Comparison of ENCODE assay signal across 30 mouse cellular contexts in genomic region chr14:105859876-105860275, GRCm38 (mm10). TPM values are rescaled to one million over a fixed set of nuclear protein-coding genes. Genes with fewer than 3 reads are reported as not detected.
DNase-seq lines count a peak whose midpoint lies in the region; ATAC-seq and TF ChIP-seq lines count a peak whose summit lies in the region.
"Had no signal": no experiment of that assay in that cellular context is flagged by ENCODE, and none has a peak within 500 bp of the region (broad histone marks: within the 10 kb centered on the region; RNA-seq: fewer than 3 reads in every experiment).

No protein-coding gene starts in this region.

- TF ChIP-seq CTCF in E14TG2a.4 (conservative IDR thresholded peaks at IDR 0.05; ENCODE audit: low read length) = no peak
- TF ChIP-seq CTCF in small intestine, adult 2 months (IDR thresholded peaks at IDR 0.05; ENCODE audit: extremely low read depth, insufficient read length, insufficient replicate concordance, low read depth, low read length) = no peak

- no peak for TF ChIP-seq POLR2A in small intestine, adult 2 months (IDR thresholded peaks at IDR 0.05; ENCODE audit: low read depth, low read length)

- ATAC-seq in forebrain, embryonic 12.5 days (ENCODE audit: low FRiP score) = no peak
- ATAC-seq: activated CD4-positive, CD25-positive, alpha-beta regulatory T cell, adult 4 months; CD4-positive, CD25-positive, alpha-beta regulatory T cell, adult 4 months; forebrain, embryonic 13.5 days; forebrain, embryonic 15.5 days; forebrain, postnatal 0 days; Patski had no signal

- H3K4me2 ChIP-seq in forebrain, embryonic 12.5 days = no peak overlapping the region
- H3K4me2 ChIP-seq: embryonic facial prominence, embryonic 13.5 days; embryonic facial prominence, embryonic 15.5 days; forebrain, embryonic 13.5 days; forebrain, embryonic 15.5 days had no signal

- H3K36me3 ChIP-seq in E14TG2a.4 (ENCODE audit: insufficient read depth, low read length) = peaks cover 17% of the 10 kb centered on the region
- H3K36me3 ChIP-seq in small intestine, adult 2 months (ENCODE audit: control insufficient read depth, insufficient read depth, low read length) = no peaks in the 10 kb centered on the region
- H3K36me3 ChIP-seq in forebrain, embryonic 12.5 days (replicated peaks) = no peaks in the 10 kb centered on the region
- no peaks in the 10 kb centered on the region for H3K36me3 ChIP-seq in limb, embryonic 10.5 days
- H3K36me3 ChIP-seq: embryonic facial prominence, embryonic 13.5 days; embryonic facial prominence, embryonic 15.5 days; forebrain, embryonic 10.5 days; forebrain, embryonic 15.5 days; G1E had no signal

- no peaks in the 10 kb centered on the region for H3K27me3 ChIP-seq in E14TG2a.4 (ENCODE audit: insufficient read depth, low read length)
- H3K27me3 ChIP-seq in small intestine, adult 2 months (ENCODE audit: control insufficient read depth, insufficient read depth, low read length) = no peaks in the 10 kb centered on the region
- peaks cover 5% of the 10 kb centered on the region; the same call in 1 of the 2 replicates for H3K27me3 ChIP-seq in forebrain, embryonic 12.5 days
- no peaks in the 10 kb centered on the region for H3K27me3 ChIP-seq in limb, embryonic 10.5 days (ENCODE audit: low read depth, poor library complexity, severe bottlenecking)
- H3K27me3 ChIP-seq: CH12.LX; embryonic facial prominence, embryonic 13.5 days; embryonic facial prominence, embryonic 15.5 days; forebrain, embryonic 15.5 days; Patski had no signal

- DNase-seq in ES-CJ7 (ENCODE audit: low read depth, low spot score) (peak; percentile 81), R1 (ENCODE audit: low read depth, low spot score) (peak; percentile 79)
- no peak for DNase-seq in urinary bladder, postnatal 10 days (ENCODE audit: low spot score)
- DNase-seq in limb, embryonic 10.5 days (ENCODE audit: low spot score) = no peak
- DNase-seq: adrenal gland, adult 8-10 months; adrenal gland, postnatal 14 days; adrenal gland, postnatal 36 days; B cell, adult 2 months; cerebellum, adult 11 months; cerebellum, adult 18-20 months; cerebellum, adult 8-10 months; cerebellum, adult 9-11 months; cerebellum, postnatal 14 days; cerebellum, postnatal 36 days; embryo, embryonic 11 days; forebrain, postnatal 0 days had no signal

- peaks cover 66% of the 10 kb centered on the region for H3K4me1 ChIP-seq in E14TG2a.4 (replicated peaks; ENCODE audit: low read depth, low read length)
- peaks cover 14% of the 10 kb centered on the region for H3K4me1 ChIP-seq in small intestine, adult 2 months (ENCODE audit: control insufficient read depth, insufficient read depth, insufficient read length, low read length)
- no peaks in the 10 kb centered on the region for H3K4me1 ChIP-seq in forebrain, embryonic 12.5 days
- peaks cover 10% of the 10 kb centered on the region; the same call in 1 of the 2 replicates for H3K4me1 ChIP-seq in limb, embryonic 10.5 days
- H3K4me1 ChIP-seq: embryonic facial prominence, embryonic 13.5 days; embryonic facial prominence, embryonic 15.5 days; forebrain, embryonic 13.5 days; forebrain, embryonic 15.5 days had no signal

- peak overlapping the region; percentile 28; the same call in 1 of the 2 replicates for H3K27ac ChIP-seq in small intestine, adult 2 months (ENCODE audit: insufficient read depth, low read depth, low read length)
- no peak overlapping the region for H3K27ac ChIP-seq in forebrain, embryonic 12.5 days
- no peak overlapping the region for H3K27ac ChIP-seq in limb, embryonic 10.5 days
- H3K27ac ChIP-seq: embryonic facial prominence, embryonic 13.5 days; embryonic facial prominence, embryonic 15.5 days; forebrain, embryonic 10.5 days; forebrain, embryonic 13.5 days; forebrain, embryonic 15.5 days had no signal

- H3K4me3 ChIP-seq in E14TG2a.4 (replicated peaks; ENCODE audit: low read length) = peak overlapping the region; percentile 27; the same call in 1 of the 2 replicates
- no peak overlapping the region for H3K4me3 ChIP-seq in small intestine, adult 2 months (ENCODE audit: low read depth, low read length)
- no peak overlapping the region for H3K4me3 ChIP-seq in forebrain, embryonic 12.5 days (replicated peaks)
- no peak overlapping the region for H3K4me3 ChIP-seq in limb, embryonic 10.5 days
- H3K4me3 ChIP-seq: embryonic facial prominence, embryonic 13.5 days; embryonic facial prominence, embryonic 15.5 days; erythroblast, embryonic 14.5 days; forebrain, embryonic 10.5 days; forebrain, embryonic 13.5 days; forebrain, embryonic 15.5 days had no signal

- WGBS in small intestine, adult 2 months = 38% methylated on average over 2 of the region's 2 CpGs
- 20% methylated on average over 2 of the region's 2 CpGs for WGBS in forebrain, embryonic 12.5 days
- WGBS in limb, embryonic 10.5 days = 26% methylated on average over 2 of the region's 2 CpGs

- no peak overlapping the region for H3K9ac ChIP-seq in forebrain, embryonic 12.5 days
- H3K9ac ChIP-seq: embryonic facial prominence, embryonic 13.5 days; embryonic facial prominence, embryonic 15.5 days; forebrain, embryonic 13.5 days; forebrain, embryonic 15.5 days; forebrain, postnatal 0 days had no signal

- peaks cover 42% of the 10 kb centered on the region for H3K9me3 ChIP-seq in E14TG2a.4 (ENCODE audit: low read length)
- no peaks in the 10 kb centered on the region; the same call in 1 of the 2 replicates for H3K9me3 ChIP-seq in forebrain, embryonic 12.5 days
- no peaks in the 10 kb centered on the region for H3K9me3 ChIP-seq in limb, embryonic 10.5 days (replicated peaks)
- H3K9me3 ChIP-seq: embryonic facial prominence, embryonic 13.5 days; embryonic facial prominence, embryonic 15.5 days; forebrain, embryonic 10.5 days; forebrain, embryonic 13.5 days; forebrain, embryonic 15.5 days had no signal

RNA-seq across cellular contexts. Expression of gene Spry2, which starts 36.7 kb away (rescaled TPM):
- polyA plus RNA-seq in small intestine, adult 2 months (2012; rRNA removed) = 5.6 and 11.6 TPM in 2 replicates
- polyA plus RNA-seq in forebrain, embryonic 12.5 days (2016; fragmentation: Nextera tagmentation; extraction: Ambion mirVana) = 10.0 and 18.2 TPM in 2 replicates
- 36.2 and 43.4 TPM in 2 replicates for polyA plus RNA-seq in limb, embryonic 10.5 days (2016; fragmentation: Nextera tagmentation; extraction: Ambion mirVana)
- polyA plus RNA-seq: activated CD4-positive, CD25-positive, alpha-beta regulatory T cell, adult 4 months; erythroblast, embryonic 14.5 days; G1E had no signal

Comparison
In these comparisons a context has a peak if more than half of its experiments do, and no peak if none do; other contexts are left out.
1. DNase-seq: peak in ES-CJ7 (single experiment) and R1 (single experiment); none in urinary bladder, postnatal 10 days (single experiment) and limb, embryonic 10.5 days (single experiment).